Mouse (Mus musculus): ENCODE data around the gene Fhdc1. TPM values are rescaled to one million over a fixed set of nuclear protein-coding genes. Genes with fewer than 3 reads are reported as not detected.
A peak's percentile ranks its signal among the peaks of the same experiment; 100 is the strongest.

Gene Fhdc1
- polyA plus RNA-seq, 1 experiment from 2014 or later = 2.2 TPM

DNA sequence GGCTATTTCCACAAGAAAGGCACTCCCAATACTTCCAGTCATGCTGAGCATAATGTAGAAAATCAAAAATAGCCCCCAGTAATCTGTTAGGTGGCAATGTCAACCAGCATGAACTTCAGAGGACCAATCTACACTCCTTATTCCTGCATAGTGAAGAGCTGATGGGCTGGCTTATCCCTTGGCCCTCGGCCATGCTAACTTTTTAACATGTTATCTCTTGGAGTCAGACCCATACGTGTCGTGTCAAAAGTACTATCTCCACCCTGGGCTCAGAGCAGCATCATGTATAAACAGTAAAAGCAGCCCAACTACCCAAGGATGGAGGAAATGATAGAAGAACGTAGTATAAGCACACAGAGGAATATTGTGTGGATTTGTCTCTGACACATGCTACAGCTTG, 9.1 kb downstream of the Fhdc1 start:
- Histone ChIP-seq H3K27ac (replicated peaks; ENCODE audit: low read depth, low read length) (no peak overlapping the region), H3K9me3 (ENCODE audit: control insufficient read depth, low read length) (no peaks in the 10 kb centered on the region), H3K27me3 (ENCODE audit: control insufficient read depth, insufficient read depth, low read length) (no peaks in the 10 kb centered on the region), H3K4me1 (ENCODE audit: control insufficient read depth, insufficient read depth, low read length) (no peaks in the 10 kb centered on the region), H3K36me3 (ENCODE audit: control insufficient read depth, insufficient read depth, low read length) (no peaks in the 10 kb centered on the region), H3K4me3 (ENCODE audit: low read depth, low read length) (no peak overlapping the region), H3K4me2 (ENCODE audit: low read depth, severe bottlenecking) (no peak overlapping the region), H3K9ac (ENCODE audit: low read length) (no peak overlapping the region)
- WGBS = 95% methylated on average over 4 of the region's 4 CpGs
- ATAC-seq (ENCODE audit: insufficient number of reproducible peaks, low FRiP score, low TSS enrichment, low read depth) (no peak), DNase-seq (ENCODE audit: low spot score) (no peak)

DNA sequence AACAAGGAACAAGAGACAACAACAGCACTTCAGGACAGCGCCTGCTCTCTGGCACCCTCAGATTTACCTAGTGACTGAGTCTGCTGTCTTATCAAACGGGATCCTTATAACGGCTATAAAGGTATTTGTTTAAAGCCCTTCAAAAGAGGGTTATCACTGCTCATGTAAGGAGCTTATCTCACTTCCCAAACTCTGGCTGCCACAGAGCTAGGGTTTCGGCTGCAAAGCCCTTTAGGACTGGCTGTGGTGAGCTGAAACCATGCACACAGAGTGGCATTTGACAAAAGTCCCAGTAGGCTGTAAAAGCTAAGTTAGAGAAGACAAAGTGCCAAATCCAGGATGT, 12.1 kb downstream of the Fhdc1 start:
- H3K27ac ChIP-seq (replicated peaks; ENCODE audit: low read depth, low read length) = no peak overlapping the region
- no peaks in the 10 kb centered on the region for H3K36me3 ChIP-seq (ENCODE audit: control insufficient read depth, insufficient read depth, low read length)
- H3K9me3 ChIP-seq (ENCODE audit: control insufficient read depth, low read length) = no peaks in the 10 kb centered on the region
- no peak for DNase-seq (ENCODE audit: low spot score)
- H3K4me2 ChIP-seq (ENCODE audit: low read depth, severe bottlenecking) = no peak overlapping the region
- no peaks in the 10 kb centered on the region for H3K27me3 ChIP-seq (ENCODE audit: control insufficient read depth, insufficient read depth, low read length)
- H3K9ac ChIP-seq (ENCODE audit: low read length) = no peak overlapping the region
- no peak overlapping the region for H3K4me3 ChIP-seq (ENCODE audit: low read depth, low read length)
- no peaks in the 10 kb centered on the region for H3K4me1 ChIP-seq (ENCODE audit: control insufficient read depth, insufficient read depth, low read length)
- ATAC-seq (ENCODE audit: insufficient number of reproducible peaks, low FRiP score, low TSS enrichment, low read depth) = no peak
- WGBS = 39% methylated on average over 4 of the region's 4 CpGs

- no peaks in the 10 kb centered on the region for H3K4me1 ChIP-seq (ENCODE audit: control insufficient read depth, insufficient read depth, low read length)
- DNase-seq (ENCODE audit: low spot score) (no peak), ATAC-seq (ENCODE audit: insufficient number of reproducible peaks, low FRiP score, low TSS enrichment, low read depth) (no peak)
- no peaks in the 10 kb centered on the region for H3K36me3 ChIP-seq (ENCODE audit: control insufficient read depth, insufficient read depth, low read length)
- no peak overlapping the region for H3K4me2 ChIP-seq (ENCODE audit: low read depth, severe bottlenecking)
- no peak overlapping the region for H3K9ac ChIP-seq (ENCODE audit: low read length)
- H3K27ac ChIP-seq (replicated peaks; ENCODE audit: low read depth, low read length) = no peak overlapping the region
- no peak overlapping the region for H3K4me3 ChIP-seq (ENCODE audit: low read depth, low read length)
- WGBS = 73% methylated on average over 10 of the region's 10 CpGs
- H3K27me3 ChIP-seq (ENCODE audit: control insufficient read depth, insufficient read depth, low read length) = no peaks in the 10 kb centered on the region
- no peaks in the 10 kb centered on the region for H3K9me3 ChIP-seq (ENCODE audit: control insufficient read depth, low read length)
These were observed 12.7 kb downstream of the Fhdc1 start for GRCm38 (mm10) chr3:84467419-84468110.

GRCm38 (mm10) chr3:84465822-84466500, 14.3 kb downstream of the Fhdc1 start:
- Histone ChIP-seq H3K4me1 (ENCODE audit: control insufficient read depth, insufficient read depth, low read length) (peaks cover under 1% of the 10 kb centered on the region; the same call in 1 of the 2 replicates), H3K27ac (replicated peaks; ENCODE audit: low read depth, low read length) (no peak overlapping the region), H3K9ac (ENCODE audit: low read length) (no peak overlapping the region), H3K4me2 (ENCODE audit: low read depth, severe bottlenecking) (no peak overlapping the region), H3K36me3 (ENCODE audit: control insufficient read depth, insufficient read depth, low read length) (no peaks in the 10 kb centered on the region), H3K4me3 (ENCODE audit: low read depth, low read length) (no peak overlapping the region), H3K27me3 (ENCODE audit: control insufficient read depth, insufficient read depth, low read length) (no peaks in the 10 kb centered on the region), H3K9me3 (ENCODE audit: control insufficient read depth, low read length) (no peaks in the 10 kb centered on the region)
- no peak for DNase-seq (ENCODE audit: low spot score)
- WGBS = 78% methylated on average over 6 of the region's 6 CpGs
- no peak for ATAC-seq (ENCODE audit: insufficient number of reproducible peaks, low FRiP score, low TSS enrichment, low read depth)

- Histone ChIP-seq H3K4me3 (ENCODE audit: low read depth, low read length) (no peak overlapping the region), H3K27ac (replicated peaks; ENCODE audit: low read depth, low read length) (no peak overlapping the region), H3K27me3 (ENCODE audit: control insufficient read depth, insufficient read depth, low read length) (no peaks in the 10 kb centered on the region), H3K9ac (ENCODE audit: low read length) (no peak overlapping the region), H3K4me1 (ENCODE audit: control insufficient read depth, insufficient read depth, low read length) (peaks cover 6% of the 10 kb centered on the region; the same call in 1 of the 2 replicates), H3K4me2 (ENCODE audit: low read depth, severe bottlenecking) (no peak overlapping the region), H3K36me3 (ENCODE audit: control insufficient read depth, insufficient read depth, low read length) (no peaks in the 10 kb centered on the region), H3K9me3 (ENCODE audit: control insufficient read depth, low read length) (no peaks in the 10 kb centered on the region)
- 32% methylated on average over 4 of the region's 4 CpGs for WGBS
- DNase-seq (ENCODE audit: low spot score) (no peak), ATAC-seq (ENCODE audit: insufficient number of reproducible peaks, low FRiP score, low TSS enrichment, low read depth) (no peak)
These were observed 18.5 kb downstream of the Fhdc1 start for GRCm38 (mm10) chr3:84461687-84462086.

GRCm38 (mm10) chr3:84460952-84461351, 19.3 kb downstream of the Fhdc1 start:
- H3K9ac ChIP-seq (ENCODE audit: low read length) = no peak overlapping the region
- no peaks in the 10 kb centered on the region for H3K36me3 ChIP-seq (ENCODE audit: control insufficient read depth, insufficient read depth, low read length)
- H3K4me1 ChIP-seq (ENCODE audit: control insufficient read depth, insufficient read depth, low read length) = peaks cover 6% of the 10 kb centered on the region; the same call in 1 of the 2 replicates
- H3K27me3 ChIP-seq (ENCODE audit: control insufficient read depth, insufficient read depth, low read length) = no peaks in the 10 kb centered on the region
- ATAC-seq (ENCODE audit: insufficient number of reproducible peaks, low FRiP score, low TSS enrichment, low read depth) (no peak), DNase-seq (ENCODE audit: low spot score) (no peak)
- no peak overlapping the region for H3K27ac ChIP-seq (replicated peaks; ENCODE audit: low read depth, low read length)
- no peaks in the 10 kb centered on the region for H3K9me3 ChIP-seq (ENCODE audit: control insufficient read depth, low read length)
- H3K4me3 ChIP-seq (ENCODE audit: low read depth, low read length) = no peak overlapping the region
- peak overlapping the region; percentile 26; the same call in 1 of the 2 replicates for H3K4me2 ChIP-seq (ENCODE audit: low read depth, severe bottlenecking)
- WGBS = 13% methylated on average over 12 of the region's 12 CpGs

- DNase-seq (ENCODE audit: low spot score) = no peak
- Histone ChIP-seq H3K27me3 (ENCODE audit: control insufficient read depth, insufficient read depth, low read length) (no peaks in the 10 kb centered on the region), H3K9me3 (ENCODE audit: control insufficient read depth, low read length) (no peaks in the 10 kb centered on the region), H3K36me3 (ENCODE audit: control insufficient read depth, insufficient read depth, low read length) (no peaks in the 10 kb centered on the region), H3K4me3 (ENCODE audit: low read depth, low read length) (no peak overlapping the region), H3K4me1 (ENCODE audit: control insufficient read depth, insufficient read depth, low read length) (peaks cover 6% of the 10 kb centered on the region; the same call in 1 of the 2 replicates), H3K4me2 (ENCODE audit: low read depth, severe bottlenecking) (peak overlapping the region; percentile 26; the same call in 1 of the 2 replicates), H3K27ac (replicated peaks; ENCODE audit: low read depth, low read length) (no peak overlapping the region), H3K9ac (ENCODE audit: low read length) (no peak overlapping the region)
- 12% methylated on average over 3 of the region's 3 CpGs for WGBS
- no peak for ATAC-seq (ENCODE audit: insufficient number of reproducible peaks, low FRiP score, low TSS enrichment, low read depth)
These were observed 19.7 kb downstream of the Fhdc1 start for GRCm38 (mm10) chr3:84460499-84460898.

GRCm38 (mm10) chr3:84455733-84456417, 24.4 kb downstream of the Fhdc1 start:
- no peak overlapping the region for H3K27ac ChIP-seq (replicated peaks; ENCODE audit: low read depth, low read length)
- no peak for DNase-seq (ENCODE audit: low spot score)
- H3K9me3 ChIP-seq (ENCODE audit: control insufficient read depth, low read length) = no peaks in the 10 kb centered on the region
- 77% methylated on average over 12 of the region's 12 CpGs for WGBS
- H3K27me3 ChIP-seq (ENCODE audit: control insufficient read depth, insufficient read depth, low read length) = no peaks in the 10 kb centered on the region
- ATAC-seq (ENCODE audit: insufficient number of reproducible peaks, low FRiP score, low TSS enrichment, low read depth) = no peak
- no peak overlapping the region for H3K4me3 ChIP-seq (ENCODE audit: low read depth, low read length)
- H3K4me2 ChIP-seq (ENCODE audit: low read depth, severe bottlenecking) = no peak overlapping the region
- H3K9ac ChIP-seq (ENCODE audit: low read length) = no peak overlapping the region
- H3K36me3 ChIP-seq (ENCODE audit: control insufficient read depth, insufficient read depth, low read length) = no peaks in the 10 kb centered on the region
- H3K4me1 ChIP-seq (ENCODE audit: control insufficient read depth, insufficient read depth, low read length) = peaks cover 5% of the 10 kb centered on the region; the same call in 1 of the 2 replicates

All from limb, embryonic 11.5 days (tissue).